Mouse (Mus musculus) left cerebral cortex, adult 6 months (tissue): ENCODE measurements around the gene Snx6. TPM values are rescaled to one million over a fixed set of nuclear protein-coding genes. Genes with fewer than 3 reads are reported as not detected.

Source experiments
- long read RNA-seq, 2 experiments: library from polyadenylated mRNA; unstranded; transcript quantifications; one replicate each; pipeline ENCODE4 v2.0.0; 2019 to 2020
- polyA plus RNA-seq: library from polyadenylated mRNA; unstranded; fragments of <200 nt; fragmentation: Nextera tagmentation; gene quantifications from 2 replicates; pipeline ENCODE4 v1.2.3, GENCODE M21; 2021

Gene Snx6
- 75.9 and 88.9 TPM in 2 replicates for polyA plus RNA-seq
- long read RNA-seq, experiment 1, transcript Snx6-201 (14 exons, 1,928 nt), result major isoform, 288 of 384 reads
- long read RNA-seq, experiment 1, partial matches to known transcripts, result 64 of 384 reads
- long read RNA-seq, experiment 1, other reads (novel, unspliced or antisense), result 30 of 384 reads
- long read RNA-seq, experiment 2, transcript Snx6-201 (14 exons, 1,928 nt), result major isoform, 51 of 126 reads
- long read RNA-seq, experiment 2, partial matches to known transcripts, result 63 of 126 reads
- long read RNA-seq, experiment 2, other reads (novel, unspliced or antisense), result 11 of 126 reads

DNA sequence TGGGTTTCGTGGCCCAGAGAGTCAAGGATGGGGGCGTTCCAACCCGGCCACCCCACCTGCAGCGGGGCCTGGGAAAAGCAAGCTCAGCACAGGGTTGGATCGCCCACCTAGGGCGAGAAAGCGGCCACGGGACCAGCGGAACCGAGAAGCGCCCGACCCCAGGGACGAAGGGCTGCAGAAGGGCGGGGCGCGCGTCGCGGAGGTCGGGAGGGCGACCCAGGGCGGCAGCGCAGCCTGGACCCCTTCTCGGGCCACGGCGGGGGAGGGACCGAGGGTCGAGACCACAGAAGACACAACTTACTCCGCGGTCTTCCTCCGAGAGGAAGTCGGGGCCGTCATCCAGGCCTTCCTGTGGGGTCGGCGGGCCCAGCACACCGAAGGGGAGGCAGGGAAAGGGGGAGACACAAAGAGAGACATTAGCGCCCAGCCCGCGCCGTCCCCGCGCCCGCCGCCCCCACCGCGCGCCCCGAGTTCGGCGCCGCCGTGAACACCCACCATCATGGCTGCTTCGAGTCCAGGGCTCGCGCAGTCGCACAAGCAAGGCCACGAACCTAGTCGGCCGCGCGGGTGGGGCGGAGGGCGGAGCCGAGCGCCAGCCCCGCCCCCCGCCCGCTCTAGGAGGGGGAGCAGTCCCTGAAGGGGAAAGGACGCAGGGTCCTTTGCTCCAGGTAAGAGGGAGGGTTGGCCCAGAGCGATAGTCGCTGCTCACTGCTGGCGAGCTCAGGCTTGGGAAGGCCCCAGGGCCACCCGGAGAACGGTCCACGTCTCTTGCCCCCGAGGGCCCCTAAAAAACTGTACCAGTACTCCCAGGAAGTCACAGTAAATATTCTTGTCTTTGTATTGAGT, at the start of gene Snx6:
Gene Snx6 (minus strand): TSS at position 551 of the 846 bp plus-strand sequence.

Other genes starting within 250 kb of the Snx6 start
- gene Sptssa, start 139.1 kb downstream of the Snx6 start, polyA plus RNA-seq, result 71.7 and 86.8 TPM in 2 replicates
- gene Eapp, start 99.8 kb downstream of the Snx6 start, polyA plus RNA-seq, result 60.9 and 69.3 TPM in 2 replicates
- gene Cfl2, start 67.2 kb upstream of the Snx6 start, polyA plus RNA-seq, result 94.3 and 126 TPM in 2 replicates
- not detected in 2 replicates for gene Gm20403, start 190.8 kb upstream of the Snx6 start, polyA plus RNA-seq
- 0.64 and 0.69 TPM in 2 replicates for gene Baz1a, start 218.6 kb upstream of the Snx6 start, polyA plus RNA-seq